Mouse (Mus musculus) cortical plate, adult 2 months (tissue): ENCODE measurements around the gene Arrb1.

Experiments
- CTCF ChIP-seq: fragments of 200-500 bp; IDR thresholded peaks from 2 replicates; pipeline ENCODE4 v1.5.1; 2011; ENCODE audit warnings: mild to moderate bottlenecking, control low read depth, low read length; ENCODE audit not compliant: insufficient read depth; ENCODE audit errors: extremely low read depth
- POLR2A ChIP-seq: fragments of 200-500 bp; IDR thresholded peaks from 2 replicates; pipeline ENCODE4 v1.6.1; 2011; ENCODE audit warnings: mild to moderate bottlenecking, low read length, control low read depth; ENCODE audit not compliant: insufficient read depth; ENCODE audit errors: extremely low read depth

DNA sequence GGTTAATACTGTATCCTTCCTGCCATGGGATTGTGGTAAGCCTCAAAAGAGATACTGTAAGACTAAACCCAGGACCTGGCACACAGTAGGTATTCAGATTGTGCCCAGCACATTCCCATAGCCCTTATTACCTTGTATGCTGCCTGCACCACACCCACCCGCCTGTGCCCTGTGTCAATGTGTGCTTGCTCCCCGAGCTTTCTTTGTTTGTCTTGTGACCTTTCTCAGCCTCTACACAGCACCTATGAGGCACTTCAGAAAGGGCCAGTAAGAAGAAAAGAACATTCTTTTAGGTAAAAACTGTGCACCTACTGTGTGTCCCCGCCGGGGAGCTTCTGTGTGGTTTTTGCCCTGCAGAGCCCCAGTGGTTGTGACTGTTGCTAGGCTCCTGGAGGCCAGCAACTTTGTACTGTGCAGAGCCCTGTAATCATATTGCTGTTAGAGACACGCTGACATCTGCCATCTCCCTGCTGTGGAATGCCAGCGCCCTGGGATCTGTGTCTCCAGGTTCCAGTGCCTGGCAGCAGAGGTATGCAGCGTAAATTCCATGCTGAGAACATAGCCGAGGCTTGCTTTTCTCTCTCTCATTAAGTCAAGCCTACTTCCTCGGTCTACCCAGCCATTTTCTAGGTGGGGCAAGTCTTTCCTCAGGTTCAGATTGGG lies 18.1 kb downstream of the Arrb1 start:
- TF ChIP-seq CTCF, result no peak
- TF ChIP-seq POLR2A, result no peak
